Mouse (Mus musculus) kidney, adult 2 months (tissue): ENCODE results near the gene Pmvk. TPM values are rescaled to one million over a fixed set of nuclear protein-coding genes. Genes with fewer than 3 reads are reported as not detected.

Experiments
- DNase-seq: peaks from one replicate; pipeline ENCODE4 v3.0.0; 2021
- H3K27ac ChIP-seq: fragments of 200-500 bp; 2 replicates; pipeline ENCODE4 v1.5.1; 2012; ENCODE audit warnings: low read depth, low read length, control low read depth, inconsistent platforms; ENCODE audit not compliant: insufficient read depth
- H3K27me3 ChIP-seq: fragments of 200-500 bp; replicated peaks from 2 replicates; pipeline ENCODE4 v1.6.1; 2012; ENCODE audit warnings: mild to moderate bottlenecking, moderate library complexity, low read length, inconsistent platforms; ENCODE audit not compliant: control insufficient read depth, insufficient read depth
- H3K36me3 ChIP-seq: fragments of 200-500 bp; 2 replicates; pipeline ENCODE4 v1.6.1; 2012; ENCODE audit warnings: mild to moderate bottlenecking, moderate library complexity, low read length, inconsistent platforms; ENCODE audit not compliant: control insufficient read depth, insufficient read depth
- H3K4me1 ChIP-seq: fragments of 200-500 bp; 2 replicates; pipeline ENCODE4 v1.6.1; 2011; ENCODE audit warnings: low read length; ENCODE audit not compliant: control insufficient read depth, insufficient read depth
- H3K4me3 ChIP-seq: fragments of 200-500 bp; 2 replicates; pipeline ENCODE4 v1.5.1; 2011; ENCODE audit warnings: mild to moderate bottlenecking, low read depth, low read length, control low read depth; ENCODE audit not compliant: insufficient read depth
- CTCF ChIP-seq: fragments of 200-500 bp; conservative IDR thresholded peaks from 2 replicates; pipeline ENCODE4 v1.5.1; 2011; ENCODE audit warnings: low read depth, mild to moderate bottlenecking, control low read depth, low read length, moderate library complexity, mixed read lengths; ENCODE audit not compliant: insufficient read depth, insufficient read length
- POLR2A ChIP-seq: fragments of 200-500 bp; IDR thresholded peaks from one replicate; pipeline ENCODE4 v1.6.1; 2011; ENCODE audit warnings: low read depth, low read length, control low read depth
- WGBS: fragments of 180-500 bp; shearing (Covaris S2); methylation state at CpG from one replicate; pipeline ENCODE4 v1.1.7; 2018; 5-methylcytosine and 5-hydroxymethylcytosine counted together
- polyA plus RNA-seq: library from polyadenylated mRNA; depleted of rRNA; stranded (reverse); fragments of >200 nt; gene quantifications from 2 replicates; pipeline ENCODE4 v1.2.3, GENCODE M21; 2012

The Pmvk gene
- polyA plus RNA-seq, 1 experiment: 27.2 TPM

DNA sequence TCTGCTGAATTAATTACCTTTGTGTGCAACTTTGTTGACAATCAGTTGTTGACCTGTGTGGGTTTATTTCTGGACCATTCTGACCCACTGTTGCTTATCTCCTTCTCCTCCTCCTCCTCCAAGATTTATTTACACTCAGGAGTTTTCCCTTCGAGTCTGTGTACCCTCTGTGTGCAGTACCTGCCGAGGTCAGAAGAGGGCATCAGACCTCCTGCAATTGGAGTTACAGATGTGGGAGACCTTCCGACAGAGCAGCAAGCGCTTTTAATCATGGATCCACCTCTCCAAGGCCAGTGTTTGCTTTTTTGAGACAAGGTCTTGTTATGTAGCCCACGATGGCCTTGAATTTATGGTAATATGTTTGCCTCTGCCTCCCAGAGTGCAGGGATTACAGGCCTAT is 40.3 kb downstream of the Pmvk start:
- peaks cover 13% of the 10 kb centered on the region; the same call in 1 of the 2 replicates for H3K4me1 ChIP-seq
- no peak overlapping the region for H3K4me3 ChIP-seq
- WGBS: 96% methylated on average over 5 of the region's 5 CpGs
- no peak for DNase-seq
- no peak overlapping the region for H3K27ac ChIP-seq
- TF ChIP-seq POLR2A (no peak), CTCF (no peak)
- H3K27me3 ChIP-seq: no peaks in the 10 kb centered on the region
- no peaks in the 10 kb centered on the region for H3K36me3 ChIP-seq

DNA sequence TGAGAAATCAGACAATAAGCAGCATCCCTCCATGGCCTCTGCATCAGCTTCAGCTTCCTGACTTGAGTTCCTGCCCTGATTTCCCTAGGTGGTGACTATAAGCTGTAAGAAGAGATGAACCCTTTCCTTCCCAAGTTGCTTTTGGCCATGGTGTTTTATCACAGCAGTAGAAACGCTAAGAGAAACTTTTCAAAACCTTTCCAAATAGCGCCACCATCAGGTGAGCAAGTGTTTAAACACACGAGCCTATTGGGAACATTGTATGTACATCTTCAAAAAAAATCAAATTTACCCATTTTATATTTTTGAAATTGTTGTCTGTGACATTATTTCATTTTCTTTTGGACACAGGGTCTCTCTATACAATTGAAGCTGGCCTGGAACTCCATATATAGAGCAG is 42.0 kb downstream of the Pmvk start:
- WGBS: 75% methylated on average over 3 of the region's 3 CpGs
- TF ChIP-seq POLR2A (no peak), CTCF (no peak)

DNA sequence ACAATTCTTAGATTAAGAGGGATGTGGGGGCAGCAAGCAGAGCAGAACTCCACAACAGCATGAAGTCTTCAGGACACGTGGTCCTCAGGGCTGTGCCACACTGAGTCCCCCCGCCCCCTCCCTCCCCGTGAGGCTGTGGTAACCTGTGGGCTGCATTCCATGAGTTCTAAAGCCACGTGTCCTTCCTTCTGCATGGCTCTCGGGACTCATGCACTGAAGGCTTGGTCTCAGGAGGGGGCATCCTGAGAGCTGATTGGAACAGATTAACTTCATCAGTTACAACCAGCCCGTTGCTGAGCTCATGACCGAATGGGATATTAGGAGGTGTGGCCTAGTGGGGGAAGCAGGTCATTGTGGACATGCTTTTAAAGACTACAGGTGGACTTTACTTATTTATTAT is 45.4 kb downstream of the Pmvk start:
- WGBS: 49% methylated on average over 7 of the region's 7 CpGs
- no peaks in the 10 kb centered on the region for H3K36me3 ChIP-seq
- H3K27me3 ChIP-seq: no peaks in the 10 kb centered on the region
- H3K27ac ChIP-seq: no peak overlapping the region
- no peak overlapping the region for H3K4me3 ChIP-seq
- TF ChIP-seq CTCF (no peak), POLR2A (no peak)
- no peak for DNase-seq
- H3K4me1 ChIP-seq: no peaks in the 10 kb centered on the region

More for the DNA sequence above, 42.0 kb downstream of the Pmvk start:
- Histone ChIP-seq H3K27me3 (no peaks in the 10 kb centered on the region), H3K36me3 (no peaks in the 10 kb centered on the region), H3K27ac (no peak overlapping the region), H3K4me3 (no peak overlapping the region), H3K4me1 (peaks cover 13% of the 10 kb centered on the region; the same call in 1 of the 2 replicates)
- DNase-seq: no peak

DNA sequence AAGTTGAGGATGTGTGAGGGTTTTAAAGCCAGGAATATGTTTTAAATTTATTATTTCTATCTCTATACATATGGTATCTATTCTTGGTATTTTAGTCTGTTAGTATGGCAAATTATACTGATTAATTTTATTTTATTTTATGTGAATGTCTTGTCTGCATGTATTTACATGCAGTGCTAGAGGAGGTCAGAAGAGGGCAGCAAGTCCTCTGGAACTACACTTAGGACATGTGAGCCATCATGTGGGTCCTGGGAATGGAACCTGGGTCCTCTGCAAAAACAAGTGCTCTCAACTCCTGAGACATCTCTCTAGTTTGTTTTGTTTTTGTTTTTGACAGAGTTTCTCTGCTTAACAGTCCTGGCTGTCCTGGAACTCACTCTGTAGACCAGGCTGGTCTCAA is 47.1 kb downstream of the Pmvk start:
- Histone ChIP-seq H3K4me3 (no peak overlapping the region), H3K27ac (no peak overlapping the region), H3K27me3 (no peaks in the 10 kb centered on the region), H3K36me3 (no peaks in the 10 kb centered on the region), H3K4me1 (no peaks in the 10 kb centered on the region)
- TF ChIP-seq POLR2A (no peak), CTCF (peak; percentile 39; the same call in 1 of the 2 replicates)
- no peak for DNase-seq

DNA sequence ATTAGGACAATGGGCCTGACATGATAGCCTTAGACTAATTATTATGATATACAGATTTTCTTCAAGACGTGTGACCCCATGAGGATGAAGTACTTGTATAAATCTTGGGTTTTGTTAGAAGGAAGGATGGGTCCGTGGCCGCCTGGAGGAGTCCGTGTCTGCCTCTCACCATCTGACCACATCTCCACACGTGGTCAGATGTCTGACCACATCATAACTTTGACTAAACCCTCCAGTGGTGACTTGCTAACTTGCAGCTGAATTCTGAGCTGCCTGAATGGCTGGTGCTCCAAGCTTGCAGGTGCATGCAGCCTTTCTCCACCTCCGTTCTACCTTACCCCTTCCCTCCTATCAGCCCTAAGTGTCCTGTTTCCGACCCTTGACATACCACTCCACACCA is 48.2 kb downstream of the Pmvk start:
- no peak overlapping the region for H3K4me3 ChIP-seq
- no peaks in the 10 kb centered on the region for H3K4me1 ChIP-seq
- no peaks in the 10 kb centered on the region for H3K27me3 ChIP-seq
- no peaks in the 10 kb centered on the region for H3K36me3 ChIP-seq
- DNase-seq: no peak
- no peak for TF ChIP-seq POLR2A
- no peak for TF ChIP-seq CTCF
- 68% methylated on average over 7 of the region's 7 CpGs for WGBS
- no peak overlapping the region for H3K27ac ChIP-seq

DNA sequence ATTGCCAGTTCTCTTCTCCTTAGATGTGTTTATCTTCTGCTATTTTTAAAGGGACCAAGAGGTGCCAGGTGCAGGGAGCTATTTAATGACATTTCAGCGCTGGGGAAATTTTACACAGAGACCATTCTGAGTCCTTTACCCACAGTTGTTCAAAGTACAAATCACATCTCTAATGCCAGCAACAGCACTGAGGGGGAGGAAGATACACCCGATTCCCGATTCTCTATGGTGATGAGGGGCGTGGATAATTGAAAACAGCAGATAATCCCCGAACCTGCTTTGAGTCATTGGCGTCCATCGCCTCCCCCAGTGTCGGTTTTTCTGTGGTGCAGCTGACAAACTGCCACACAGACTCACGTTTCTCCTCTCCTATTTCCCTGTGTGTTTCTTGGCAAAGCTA is 53.7 kb downstream of the Pmvk start:
- Histone ChIP-seq H3K4me3 (no peak overlapping the region), H3K27ac (no peak overlapping the region), H3K27me3 (no peaks in the 10 kb centered on the region), H3K36me3 (no peaks in the 10 kb centered on the region), H3K4me1 (no peaks in the 10 kb centered on the region)
- WGBS: 21% methylated on average over 9 of the region's 9 CpGs
- TF ChIP-seq CTCF (no peak), POLR2A (no peak)
- no peak for DNase-seq

DNA sequence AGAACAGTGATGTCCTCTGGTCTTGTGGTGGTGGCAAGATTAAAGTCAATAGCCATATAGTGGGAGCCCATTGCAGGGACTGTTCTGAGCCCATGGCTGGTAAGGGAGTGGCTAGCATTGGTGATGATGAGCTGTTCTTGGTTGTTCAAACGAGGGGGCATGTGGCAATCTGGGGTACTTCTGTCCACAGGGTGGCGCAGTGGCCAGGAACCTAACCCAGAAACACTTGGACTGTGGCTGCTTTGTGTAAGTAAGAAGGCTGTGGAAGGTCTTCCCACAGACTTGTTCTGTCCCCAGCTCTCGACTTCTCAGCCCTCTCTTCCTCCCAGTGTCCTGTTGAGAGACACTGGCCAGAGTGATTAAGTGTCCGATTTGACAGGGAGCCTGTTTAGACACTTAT is 56.6 kb downstream of the Pmvk start:
- TF ChIP-seq CTCF (peak; percentile 49; the same call in 1 of the 2 replicates), POLR2A (no peak)
- no peak for DNase-seq
- 23% methylated on average over 4 of the region's 4 CpGs for WGBS
- Histone ChIP-seq H3K4me1 (no peaks in the 10 kb centered on the region), H3K4me3 (no peak overlapping the region), H3K36me3 (no peaks in the 10 kb centered on the region), H3K27ac (no peak overlapping the region), H3K27me3 (no peaks in the 10 kb centered on the region)

DNA sequence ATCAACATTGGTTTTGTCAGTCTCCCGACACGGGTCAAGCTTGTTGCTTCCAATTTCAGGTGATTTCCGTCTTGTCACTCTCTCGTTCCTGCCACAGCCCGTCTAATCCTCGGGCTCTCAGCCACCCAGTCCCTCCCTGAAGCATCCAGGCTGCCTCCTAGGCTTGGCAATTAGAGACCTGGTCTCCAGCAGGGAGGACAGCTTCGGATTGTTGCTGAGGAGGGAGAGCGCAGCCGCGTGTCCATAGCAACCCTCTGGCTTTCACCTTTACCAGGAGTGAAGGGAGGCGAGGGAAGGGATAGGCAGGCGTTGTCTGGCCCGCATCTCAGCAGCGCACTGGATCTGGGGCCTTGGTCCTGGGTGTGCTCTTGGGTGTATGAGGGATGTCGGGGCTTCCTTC is 57.1 kb downstream of the Pmvk start:
- no peak overlapping the region for H3K4me3 ChIP-seq
- DNase-seq: no peak
- H3K36me3 ChIP-seq: no peaks in the 10 kb centered on the region
- 40% methylated on average over 15 of the region's 15 CpGs for WGBS
- H3K27ac ChIP-seq: no peak overlapping the region
- no peaks in the 10 kb centered on the region for H3K27me3 ChIP-seq
- TF ChIP-seq POLR2A (no peak), CTCF (no peak)
- H3K4me1 ChIP-seq: no peaks in the 10 kb centered on the region
